ENCODE assay signal across 23 mouse cellular contexts in genomic region chr4:108127516-108127915, GRCm38 (mm10). TPM values are rescaled to one million over a fixed set of nuclear protein-coding genes. Genes with fewer than 3 reads are reported as not detected.
DNase-seq lines count a peak whose midpoint lies in the region; ATAC-seq and TF ChIP-seq lines count a peak whose summit lies in the region.
"Had no signal": no experiment of that assay in that cellular context is flagged by ENCODE, and none has a peak within 500 bp of the region (broad histone marks: within the 10 kb centered on the region; RNA-seq: fewer than 3 reads in every experiment).

No protein-coding gene starts in this region.

- H3K27ac ChIP-seq in kidney, adult 2 months (ENCODE audit: insufficient read depth, low read depth, low read length) = peak overlapping the region; percentile 83
- no peak overlapping the region for H3K27ac ChIP-seq in kidney, embryonic 15.5 days
- no peak overlapping the region for H3K27ac ChIP-seq in kidney, embryonic 16.5 days (ENCODE audit: low read length)
- peak overlapping the region; percentile 99 for H3K27ac ChIP-seq in liver, adult 2 months (replicated peaks; ENCODE audit: insufficient read depth, low read depth, low read length)
- no peak overlapping the region for H3K27ac ChIP-seq in liver, postnatal 0 days (ENCODE audit: low read depth)

- H3K9ac ChIP-seq in kidney, embryonic 15.5 days = no peak overlapping the region
- H3K9ac ChIP-seq in kidney, embryonic 16.5 days (replicated peaks; ENCODE audit: low read length) = no peak overlapping the region
- peak overlapping the region; percentile 52; the same call in 1 of the 2 replicates for H3K9ac ChIP-seq in liver, adult 2 months (ENCODE audit: low read depth, low read length)
- no peak overlapping the region for H3K9ac ChIP-seq in liver, postnatal 0 days (replicated peaks)

- no peak for TF ChIP-seq POLR2A in kidney, adult 2 months (IDR thresholded peaks at IDR 0.05; ENCODE audit: low read depth, low read length)
- TF ChIP-seq POLR2A in liver, adult 2 months (IDR thresholded peaks at IDR 0.05; ENCODE audit: extremely low read depth, insufficient read depth, low read length) = no peak

- H3K27me3 ChIP-seq in kidney, adult 2 months (replicated peaks; ENCODE audit: control insufficient read depth, insufficient read depth, low read length) = no peaks in the 10 kb centered on the region
- H3K27me3 ChIP-seq in kidney, embryonic 15.5 days = no peaks in the 10 kb centered on the region
- no peaks in the 10 kb centered on the region for H3K27me3 ChIP-seq in kidney, embryonic 16.5 days (ENCODE audit: insufficient read depth, low read length)
- H3K27me3 ChIP-seq in liver, adult 2 months (ENCODE audit: control insufficient read depth, insufficient read depth, low read length) = no peaks in the 10 kb centered on the region
- no peaks in the 10 kb centered on the region for H3K27me3 ChIP-seq in liver, postnatal 0 days (ENCODE audit: insufficient read depth, low read length)
- H3K27me3 ChIP-seq: CH12.LX, Patski had no signal

- no peak for TF ChIP-seq CTCF in kidney, adult 2 months (conservative IDR thresholded peaks at IDR 0.05; ENCODE audit: insufficient read depth, insufficient read length, low read depth, low read length)
- TF ChIP-seq CTCF in liver, adult 2 months (IDR thresholded peaks at IDR 0.05; ENCODE audit: low read depth, low read length) = no peak
- TF ChIP-seq CTCF in liver, postnatal 0 days (IDR thresholded peaks at IDR 0.05; ENCODE audit: low read depth) = no peak

- H3K79me2 ChIP-seq in liver, adult 2 months (ENCODE audit: control insufficient read depth, insufficient read depth, low read length) = peaks cover 4% of the 10 kb centered on the region; the same call in 1 of the 2 replicates

- no peak for TF ChIP-seq EP300 in liver, postnatal 0 days (IDR thresholded peaks at IDR 0.05; ENCODE audit: low read depth)

- ATAC-seq in kidney, embryonic 15.5 days (replicated peaks; ENCODE audit: low FRiP score) = no peak
- ATAC-seq in kidney, embryonic 16.5 days (ENCODE audit: low FRiP score, low TSS enrichment) = no peak
- ATAC-seq in liver, postnatal 0 days = no peak
- ATAC-seq: activated CD4-positive, CD25-positive, alpha-beta regulatory T cell, adult 4 months; CD4-positive, CD25-positive, alpha-beta regulatory T cell, adult 4 months; Patski had no signal

- 50% methylated on average over 5 of the region's 5 CpGs for WGBS in kidney, adult 2 months
- 84% methylated on average over 5 of the region's 5 CpGs for WGBS in kidney, embryonic 15.5 days
- WGBS in kidney, embryonic 16.5 days = 87% methylated on average over 5 of the region's 5 CpGs
- WGBS in liver, adult 2 months = 89% methylated on average over 5 of the region's 5 CpGs
- WGBS in liver, postnatal 0 days (ENCODE audit: insufficient replicate concordance) = 79% methylated on average over 5 of the region's 5 CpGs

- H3K36me3 ChIP-seq in kidney, adult 2 months (ENCODE audit: control insufficient read depth, insufficient read depth, low read length) = no peaks in the 10 kb centered on the region
- H3K36me3 ChIP-seq in kidney, embryonic 15.5 days = no peaks in the 10 kb centered on the region
- no peaks in the 10 kb centered on the region for H3K36me3 ChIP-seq in kidney, embryonic 16.5 days (ENCODE audit: insufficient read depth, low read length)
- no peaks in the 10 kb centered on the region for H3K36me3 ChIP-seq in liver, adult 2 months (ENCODE audit: control insufficient read depth, insufficient read depth, low read length)
- no peaks in the 10 kb centered on the region for H3K36me3 ChIP-seq in liver, postnatal 0 days (replicated peaks; ENCODE audit: insufficient read depth, low read length)
- H3K36me3 ChIP-seq: G1E had no signal

- peak; percentile 63 for DNase-seq in kidney, adult 2 months
- DNase-seq in kidney, postnatal 25 days = no peak
- DNase-seq in kidney, adult 9 months = peak; percentile 73
- DNase-seq in kidney, postnatal 36 days = peak; percentile 24 to 34
- no peak for DNase-seq in liver, adult 2 months (ENCODE audit: extremely low read depth, low read depth, low spot score)
- no peak for DNase-seq in liver, postnatal 0 days
- DNase-seq: adrenal gland, adult 2 months; adrenal gland, adult 8-10 months; adrenal gland, postnatal 10 days; adrenal gland, postnatal 14 days; adrenal gland, postnatal 25 days; adrenal gland, postnatal 36 days; B cell, adult 2 months; cerebellum, adult 11 months; cerebellum, adult 11-12 months had no signal

- H3K9me3 ChIP-seq in kidney, embryonic 15.5 days (replicated peaks) = no peaks in the 10 kb centered on the region
- peaks cover 4% of the 10 kb centered on the region; the same call in 1 of the 2 replicates for H3K9me3 ChIP-seq in kidney, embryonic 16.5 days (ENCODE audit: low read length)
- H3K9me3 ChIP-seq in liver, postnatal 0 days (ENCODE audit: low read length) = no peaks in the 10 kb centered on the region
- H3K9me3 ChIP-seq: G1E had no signal

- peaks cover 7% of the 10 kb centered on the region; the same call in 1 of the 2 replicates for H3K4me1 ChIP-seq in kidney, adult 2 months (ENCODE audit: control insufficient read depth, insufficient read depth, low read length)
- H3K4me1 ChIP-seq in kidney, embryonic 15.5 days = no peaks in the 10 kb centered on the region
- H3K4me1 ChIP-seq in kidney, embryonic 16.5 days (ENCODE audit: insufficient read depth, low read length) = no peaks in the 10 kb centered on the region
- H3K4me1 ChIP-seq in liver, adult 2 months (ENCODE audit: control insufficient read depth, insufficient read depth, low read length) = peaks cover 40% of the 10 kb centered on the region
- no peaks in the 10 kb centered on the region for H3K4me1 ChIP-seq in liver, postnatal 0 days (ENCODE audit: insufficient read depth)

- H3K4me3 ChIP-seq in kidney, adult 2 months (ENCODE audit: insufficient read depth, low read depth, low read length) = no peak overlapping the region
- no peak overlapping the region for H3K4me3 ChIP-seq in kidney, embryonic 15.5 days (replicated peaks)
- no peak overlapping the region for H3K4me3 ChIP-seq in kidney, embryonic 16.5 days (ENCODE audit: low read length)
- no peak overlapping the region for H3K4me3 ChIP-seq in liver, adult 2 months (ENCODE audit: insufficient read depth, low read depth, low read length)
- no peak overlapping the region for H3K4me3 ChIP-seq in liver, postnatal 0 days (ENCODE audit: low read depth, low read length)

- H3K4me2 ChIP-seq in kidney, embryonic 15.5 days = no peak overlapping the region
- H3K4me2 ChIP-seq in kidney, embryonic 16.5 days (replicated peaks; ENCODE audit: low read depth, low read length) = no peak overlapping the region
- H3K4me2 ChIP-seq in liver, postnatal 0 days (ENCODE audit: low read depth, low read length) = no peak overlapping the region

RNA-seq across cellular contexts. Expression of gene Scp2, which starts 17.3 kb away (rescaled TPM):
- 532 and 670 TPM in 2 replicates for polyA plus RNA-seq in kidney, adult 2 months (2012; rRNA removed)
- 228 and 229 TPM in 2 replicates for polyA plus RNA-seq in kidney, embryonic 15.5 days (2015; fragmentation: Nextera tagmentation; extraction: Ambion mirVana)
- polyA plus RNA-seq in kidney, embryonic 16.5 days (2015; fragmentation: Nextera tagmentation; extraction: Ambion mirVana) = 264 and 288 TPM in 2 replicates
- total RNA-seq in liver, adult 2 months (2014; rRNA removed) = 2,678 and 3,000 TPM in 2 replicates
- 1,138 and 1,579 TPM in 2 replicates for polyA plus RNA-seq in liver, adult 2 months (2012; rRNA removed)
- 1,479 and 1,508 TPM in 2 replicates for polyA plus RNA-seq in liver, postnatal 0 days (2015; fragmentation: Nextera tagmentation; extraction: Ambion mirVana)

RNA-seq across cellular contexts. Expression of gene Podn, which starts 31.3 kb away (rescaled TPM):
- 29.8 and 30.4 TPM in 2 replicates for polyA plus RNA-seq in kidney, adult 2 months (2012; rRNA removed)
- 0.53 and 1.1 TPM in 2 replicates for polyA plus RNA-seq in kidney, embryonic 15.5 days (2015; fragmentation: Nextera tagmentation; extraction: Ambion mirVana)
- polyA plus RNA-seq in kidney, embryonic 16.5 days (2015; fragmentation: Nextera tagmentation; extraction: Ambion mirVana) = 0.69 and 0.82 TPM in 2 replicates
- total RNA-seq in liver, adult 2 months (2014; rRNA removed) = 1.9 and 2.7 TPM in 2 replicates
- 2.9 and 3.8 TPM in 2 replicates for polyA plus RNA-seq in liver, adult 2 months (2012; rRNA removed)
- polyA plus RNA-seq in liver, postnatal 0 days (2015; fragmentation: Nextera tagmentation; extraction: Ambion mirVana) = 0.34 and 0.43 TPM in 2 replicates
- total RNA-seq: G1E, MEL had no signal
- polyA plus RNA-seq: activated CD4-positive, CD25-positive, alpha-beta regulatory T cell, adult 4 months; CD4-positive, CD25-positive, alpha-beta regulatory T cell, adult 4 months; G1E had no signal

RNA-seq across cellular contexts. Expression of gene Echdc2, which starts 37.7 kb away (rescaled TPM):
- 220 and 261 TPM in 2 replicates for polyA plus RNA-seq in kidney, adult 2 months (2012; rRNA removed)
- 36.4 and 37.2 TPM in 2 replicates for polyA plus RNA-seq in kidney, embryonic 15.5 days (2015; fragmentation: Nextera tagmentation; extraction: Ambion mirVana)
- polyA plus RNA-seq in kidney, embryonic 16.5 days (2015; fragmentation: Nextera tagmentation; extraction: Ambion mirVana) = 44.8 and 50.0 TPM in 2 replicates
- total RNA-seq in liver, adult 2 months (2014; rRNA removed) = 141 and 149 TPM in 2 replicates
- 203 and 264 TPM in 2 replicates for polyA plus RNA-seq in liver, adult 2 months (2012; rRNA removed)
- 94.6 and 99.9 TPM in 2 replicates for polyA plus RNA-seq in liver, postnatal 0 days (2015; fragmentation: Nextera tagmentation; extraction: Ambion mirVana)
- total RNA-seq: MEL had no signal
- polyA plus RNA-seq: G1E had no signal

Comparison
In these comparisons a context has a peak if more than half of its experiments do, and no peak if none do; other contexts are left out.
1. DNase-seq: peak in kidney, adult 2 months (single experiment), kidney, adult 9 months (single experiment) and kidney, postnatal 36 days (2 of 2); none in kidney, postnatal 25 days (0 of 2), liver, adult 2 months (single experiment) and liver, postnatal 0 days (single experiment).
2. H3K27ac ChIP-seq: peak in kidney, adult 2 months (single experiment) and liver, adult 2 months (single experiment); none in kidney, embryonic 15.5 days (single experiment), kidney, embryonic 16.5 days (single experiment) and liver, postnatal 0 days (single experiment).